Mouse (Mus musculus): Measurements from ENCODE around the gene Psmb7. TPM values are rescaled to one million over a fixed set of nuclear protein-coding genes. Genes with fewer than 3 reads are reported as not detected.
A peak's percentile ranks its signal among the peaks of the same experiment; 100 is the strongest.

The Psmb7 gene
- polyA plus RNA-seq, 1 experiment = 101 TPM

- no peak for TF ChIP-seq POLR2A (IDR thresholded peaks at IDR 0.05; ENCODE audit: borderline replicate concordance, low read depth, low read length)
- no peak for TF ChIP-seq CTCF (IDR thresholded peaks at IDR 0.05; ENCODE audit: low read depth, low read length)
- Histone ChIP-seq H3K4me3 (ENCODE audit: insufficient read depth, low read length) (no peak overlapping the region), H3K27ac (ENCODE audit: insufficient read depth, low read depth, low read length) (no peak overlapping the region), H3K4me1 (ENCODE audit: control insufficient read depth, insufficient read depth, low read length) (peaks cover 28% of the 10 kb centered on the region)
Observed at GRCm38 (mm10) chr2:38552004-38552443, 91.9 kb downstream of the Psmb7 start.

DNA sequence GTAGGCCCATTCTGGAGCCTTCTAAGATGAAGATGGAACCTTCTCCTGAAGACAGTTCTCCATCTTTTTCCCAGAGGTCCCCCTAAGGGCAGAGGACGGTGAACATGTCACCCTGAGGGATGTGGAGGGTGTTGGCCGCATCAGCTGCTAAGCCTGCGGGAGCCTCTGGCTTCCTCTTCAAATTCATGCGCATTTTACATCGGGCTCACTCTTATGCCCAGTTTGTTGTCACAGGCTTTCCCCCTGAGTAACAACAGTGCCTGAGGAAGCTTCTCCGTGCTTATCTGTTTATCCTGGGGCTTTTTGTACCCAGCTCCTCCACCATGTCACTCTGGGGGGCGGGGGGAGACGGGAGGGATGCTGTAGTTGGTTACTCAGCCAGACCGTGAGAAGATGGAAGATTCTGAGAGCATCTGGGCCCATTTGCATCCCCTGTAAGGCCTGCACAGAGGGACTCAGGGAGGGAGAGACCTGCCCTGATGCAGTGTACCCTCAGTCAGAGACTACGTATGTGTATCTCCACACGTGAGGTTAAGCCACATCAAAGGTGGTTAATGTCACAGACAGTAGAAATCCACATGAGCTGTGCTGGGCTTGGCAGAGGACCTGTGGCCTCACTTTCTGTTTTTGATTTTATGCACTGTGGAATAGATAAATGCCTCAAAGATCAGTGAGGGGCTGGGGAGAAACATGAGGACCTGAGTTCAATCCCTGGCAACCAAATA, 95.9 kb downstream of the Psmb7 start:
- H3K4me1 ChIP-seq (ENCODE audit: control insufficient read depth, insufficient read depth, low read length) = peaks cover 33% of the 10 kb centered on the region

DNA sequence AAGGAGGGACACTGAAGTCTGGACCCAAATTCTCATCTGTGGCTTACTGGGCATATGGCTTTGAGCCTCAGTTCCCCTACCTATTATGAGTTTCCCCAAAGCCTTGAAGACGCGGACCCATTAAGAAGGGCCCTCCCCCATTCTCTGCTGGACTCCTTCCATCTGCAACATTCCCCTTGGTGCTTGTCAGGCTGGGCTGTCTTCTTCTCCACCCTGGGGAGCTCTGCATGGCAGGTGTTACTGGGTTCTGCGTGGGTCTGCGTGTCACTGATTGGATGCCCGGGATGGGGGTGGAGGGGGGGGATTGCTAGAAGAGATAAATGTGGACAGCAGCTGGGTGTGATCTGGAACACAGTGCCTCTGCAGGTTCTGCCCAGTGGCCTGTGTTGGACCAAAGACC, 97.1 kb downstream of the Psmb7 start:
- no peak overlapping the region for H3K4me3 ChIP-seq (ENCODE audit: insufficient read depth, low read length)
- TF ChIP-seq POLR2A (IDR thresholded peaks at IDR 0.05; ENCODE audit: borderline replicate concordance, low read depth, low read length) (no peak), CTCF (IDR thresholded peaks at IDR 0.05; ENCODE audit: low read depth, low read length) (no peak)
- H3K4me1 ChIP-seq (ENCODE audit: control insufficient read depth, insufficient read depth, low read length) = peaks cover 45% of the 10 kb centered on the region
- no peak overlapping the region for H3K27ac ChIP-seq (ENCODE audit: insufficient read depth, low read depth, low read length)

More for the DNA sequence above, 95.9 kb downstream of the Psmb7 start:
- TF ChIP-seq POLR2A (IDR thresholded peaks at IDR 0.05; ENCODE audit: borderline replicate concordance, low read depth, low read length) (no peak), CTCF (IDR thresholded peaks at IDR 0.05; ENCODE audit: low read depth, low read length) (no peak)
- Histone ChIP-seq H3K4me3 (ENCODE audit: insufficient read depth, low read length) (no peak overlapping the region), H3K27ac (ENCODE audit: insufficient read depth, low read depth, low read length) (no peak overlapping the region)

DNA sequence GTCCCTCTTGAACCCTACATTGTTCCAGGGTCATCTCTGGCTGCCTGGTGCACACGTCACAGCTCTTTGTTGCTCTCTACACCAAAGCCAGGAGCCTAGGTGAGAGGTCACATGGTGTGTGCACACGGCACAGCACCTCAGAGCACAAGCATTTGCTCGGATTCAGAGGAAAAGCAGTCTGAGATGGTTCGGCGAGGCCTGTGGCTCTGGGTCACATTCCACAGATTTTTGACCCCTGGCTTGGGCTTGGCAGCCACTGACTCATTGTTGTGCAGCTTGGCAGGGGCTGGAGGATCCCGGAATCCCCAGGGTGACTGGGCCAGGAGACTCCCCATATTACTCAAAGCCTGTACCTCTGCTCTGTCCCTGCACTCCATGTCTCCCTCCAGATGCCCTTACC, 97.7 kb downstream of the Psmb7 start:
- H3K4me1 ChIP-seq (ENCODE audit: control insufficient read depth, insufficient read depth, low read length) = peaks cover 50% of the 10 kb centered on the region

GRCm38 (mm10) chr2:38545706-38546105, 98.2 kb downstream of the Psmb7 start:
- Histone ChIP-seq H3K4me1 (ENCODE audit: control insufficient read depth, insufficient read depth, low read length) (peaks cover 55% of the 10 kb centered on the region), H3K27ac (ENCODE audit: insufficient read depth, low read depth, low read length) (no peak overlapping the region), H3K4me3 (ENCODE audit: insufficient read depth, low read length) (no peak overlapping the region)
- TF ChIP-seq POLR2A (IDR thresholded peaks at IDR 0.05; ENCODE audit: borderline replicate concordance, low read depth, low read length) = no peak
- no peak for TF ChIP-seq CTCF (IDR thresholded peaks at IDR 0.05; ENCODE audit: low read depth, low read length)

More for the DNA sequence above, 97.7 kb downstream of the Psmb7 start:
- Histone ChIP-seq H3K27ac (ENCODE audit: insufficient read depth, low read depth, low read length) (no peak overlapping the region), H3K4me3 (ENCODE audit: insufficient read depth, low read length) (no peak overlapping the region)
- TF ChIP-seq POLR2A (IDR thresholded peaks at IDR 0.05; ENCODE audit: borderline replicate concordance, low read depth, low read length) = no peak
- TF ChIP-seq CTCF (IDR thresholded peaks at IDR 0.05; ENCODE audit: low read depth, low read length) = no peak

DNA sequence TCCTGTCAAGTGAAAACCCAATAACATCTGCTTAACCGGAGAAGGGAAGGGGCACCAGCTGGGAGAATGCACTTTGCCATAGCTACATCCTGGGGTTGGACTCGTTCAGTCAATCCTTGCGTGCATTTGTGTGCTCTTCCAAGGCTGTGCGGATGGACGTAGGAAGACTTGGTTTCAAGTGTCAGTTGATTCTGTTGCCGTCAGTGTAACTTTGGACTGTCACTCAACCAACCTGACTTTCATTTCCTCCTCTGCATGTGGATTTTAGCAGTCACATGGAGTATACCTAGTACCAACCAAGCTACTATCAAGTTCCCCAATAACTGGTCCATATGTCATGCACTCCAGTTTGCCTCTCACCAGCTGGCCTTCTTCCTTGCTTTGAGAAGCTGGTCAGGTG, 98.9 kb downstream of the Psmb7 start:
- peak overlapping the region; percentile 15 for H3K27ac ChIP-seq (ENCODE audit: insufficient read depth, low read depth, low read length)
- H3K4me3 ChIP-seq (ENCODE audit: insufficient read depth, low read length) = no peak overlapping the region
- no peak for TF ChIP-seq POLR2A (IDR thresholded peaks at IDR 0.05; ENCODE audit: borderline replicate concordance, low read depth, low read length)
- no peak for TF ChIP-seq CTCF (IDR thresholded peaks at IDR 0.05; ENCODE audit: low read depth, low read length)
- H3K4me1 ChIP-seq (ENCODE audit: control insufficient read depth, insufficient read depth, low read length) = peaks cover 61% of the 10 kb centered on the region

DNA sequence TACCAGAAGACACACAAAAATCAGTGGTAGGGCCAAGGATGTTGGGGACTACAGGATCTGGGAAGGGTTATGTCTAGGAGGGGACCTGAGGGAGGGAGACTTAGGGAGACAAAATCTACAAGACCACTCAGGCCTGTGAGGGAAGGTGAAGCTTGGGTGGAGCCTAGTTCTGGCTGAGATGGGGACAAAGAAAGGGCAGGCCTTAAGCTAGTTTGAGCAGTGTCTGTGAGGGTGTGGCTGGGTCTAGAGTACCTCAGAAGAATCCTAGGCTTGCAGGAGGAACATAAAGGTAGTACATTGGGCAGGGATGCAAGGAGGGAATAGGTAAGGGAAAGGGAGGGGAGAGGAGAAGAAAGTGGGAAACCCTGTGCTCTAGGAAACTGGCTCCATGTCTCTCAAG, 99.5 kb downstream of the Psmb7 start:
- H3K4me3 ChIP-seq (ENCODE audit: insufficient read depth, low read length) = no peak overlapping the region
- TF ChIP-seq CTCF (IDR thresholded peaks at IDR 0.05; ENCODE audit: low read depth, low read length) = no peak
- no peak for TF ChIP-seq POLR2A (IDR thresholded peaks at IDR 0.05; ENCODE audit: borderline replicate concordance, low read depth, low read length)
- H3K27ac ChIP-seq (ENCODE audit: insufficient read depth, low read depth, low read length) = peak overlapping the region; percentile 15
- peaks cover 63% of the 10 kb centered on the region for H3K4me1 ChIP-seq (ENCODE audit: control insufficient read depth, insufficient read depth, low read length)

- Histone ChIP-seq H3K27ac (ENCODE audit: insufficient read depth, low read depth, low read length) (no peak overlapping the region), H3K4me1 (ENCODE audit: control insufficient read depth, insufficient read depth, low read length) (peaks cover 75% of the 10 kb centered on the region), H3K4me3 (ENCODE audit: insufficient read depth, low read length) (no peak overlapping the region)
- TF ChIP-seq POLR2A (IDR thresholded peaks at IDR 0.05; ENCODE audit: borderline replicate concordance, low read depth, low read length) (no peak), CTCF (IDR thresholded peaks at IDR 0.05; ENCODE audit: low read depth, low read length) (no peak)
Observed at GRCm38 (mm10) chr2:38543158-38543557, 100.7 kb downstream of the Psmb7 start.

- Histone ChIP-seq H3K27ac (ENCODE audit: insufficient read depth, low read depth, low read length) (no peak overlapping the region), H3K4me1 (ENCODE audit: control insufficient read depth, insufficient read depth, low read length) (peaks cover 83% of the 10 kb centered on the region), H3K4me3 (ENCODE audit: insufficient read depth, low read length) (no peak overlapping the region)
- TF ChIP-seq POLR2A (IDR thresholded peaks at IDR 0.05; ENCODE audit: borderline replicate concordance, low read depth, low read length) (no peak), CTCF (IDR thresholded peaks at IDR 0.05; ENCODE audit: low read depth, low read length) (no peak)
Observed at GRCm38 (mm10) chr2:38542366-38542765, 101.5 kb downstream of the Psmb7 start.

DNA sequence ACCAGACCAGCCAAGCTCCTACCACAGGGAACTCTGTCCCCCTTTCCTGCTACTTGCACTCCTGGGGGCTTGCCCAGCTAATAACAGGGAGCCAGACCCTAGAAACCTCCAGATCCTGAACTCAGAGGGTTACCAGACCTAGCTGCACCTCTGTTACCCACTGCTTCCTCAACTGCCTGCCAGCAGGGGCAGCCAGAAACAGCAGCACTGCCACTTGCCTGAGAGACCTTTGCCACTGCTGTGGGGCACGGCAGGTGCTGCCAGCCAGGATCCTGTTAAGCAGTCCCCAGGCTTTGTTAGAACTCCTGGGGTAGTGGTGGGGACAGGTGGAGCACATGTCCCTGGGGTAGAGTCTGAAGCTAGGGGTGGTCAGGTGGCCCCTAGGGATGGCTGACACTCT, 102.3 kb downstream of the Psmb7 start:
- Histone ChIP-seq H3K27ac (ENCODE audit: insufficient read depth, low read depth, low read length) (no peak overlapping the region), H3K4me1 (ENCODE audit: control insufficient read depth, insufficient read depth, low read length) (peaks cover 91% of the 10 kb centered on the region), H3K4me3 (ENCODE audit: insufficient read depth, low read length) (no peak overlapping the region)
- TF ChIP-seq POLR2A (IDR thresholded peaks at IDR 0.05; ENCODE audit: borderline replicate concordance, low read depth, low read length) = no peak
- TF ChIP-seq CTCF (IDR thresholded peaks at IDR 0.05; ENCODE audit: low read depth, low read length) = no peak
